Mouse (Mus musculus) megakaryocyte-erythroid progenitor cell, adult 5-6 weeks (primary cell): ENCODE measurements around the gene Mnt. TPM values are rescaled to one million over a fixed set of nuclear protein-coding genes. Genes with fewer than 3 reads are reported as not detected.

Experiments used
- ATAC-seq: replicated peaks from 2 replicates; pipeline ENCODE4 v1.8.0; 2016; ENCODE audit warnings: mild to moderate bottlenecking, inconsistent platforms; ENCODE audit not compliant: severe bottlenecking, poor library complexity, low FRiP score, low TSS enrichment
- total RNA-seq, 2 experiments: library from RNA; stranded (forward) in 1 of 2; stranded (reverse) in 1 of 2; fragments of 200-1000, 215-1000 nt in 1 of 2; fragments of >200 nt in 1 of 2; fragmentation: Nextera tagmentation in 1 of 2; gene quantifications; 2 replicates each; pipeline ENCODE4 v1.2.3; 2014 to 2017

Mnt gene
- total RNA-seq, 2 experiments from 2014 or later: 2.6 to 17.1 TPM

DNA sequence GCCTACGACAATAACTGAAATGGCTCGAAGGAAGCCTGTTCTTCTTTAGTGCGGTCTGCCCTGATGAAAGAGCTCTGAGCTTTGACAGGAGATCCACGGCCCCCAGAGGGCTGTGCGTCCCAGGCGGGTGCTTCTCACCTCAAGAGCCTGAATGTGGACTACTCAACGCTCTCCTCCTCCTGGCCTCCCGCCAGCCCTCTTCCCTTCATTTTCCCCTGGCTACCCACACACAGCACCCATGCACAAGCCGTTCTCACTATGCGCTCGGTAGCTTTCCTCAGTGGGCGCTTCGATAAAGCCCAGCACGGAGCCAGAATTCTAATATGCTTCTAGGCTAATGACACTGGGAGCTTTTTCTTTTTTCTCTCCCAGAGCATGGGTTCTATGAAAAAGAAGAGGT is 51.3 kb downstream of the Mnt start:
- ATAC-seq: no peak

DNA sequence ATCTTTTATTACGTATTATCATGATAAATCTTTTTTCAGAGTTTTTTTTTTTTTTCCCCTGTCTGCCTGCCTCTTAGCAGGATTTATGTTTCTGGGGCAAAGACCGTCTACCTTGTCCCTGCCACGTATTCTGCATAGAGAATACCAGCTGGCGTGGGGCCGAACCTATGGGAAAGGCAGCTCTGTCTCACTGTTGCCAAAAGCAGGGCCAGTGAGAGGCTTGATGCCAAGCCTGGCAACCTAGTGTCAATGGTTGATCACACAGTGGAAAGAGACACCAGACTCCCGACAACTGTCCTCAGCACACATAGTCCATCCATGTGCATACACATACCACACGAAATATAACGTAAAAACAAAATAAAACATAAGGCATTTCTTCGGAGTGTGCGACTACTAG is 52.4 kb downstream of the Mnt start:
- ATAC-seq: no peak

DNA sequence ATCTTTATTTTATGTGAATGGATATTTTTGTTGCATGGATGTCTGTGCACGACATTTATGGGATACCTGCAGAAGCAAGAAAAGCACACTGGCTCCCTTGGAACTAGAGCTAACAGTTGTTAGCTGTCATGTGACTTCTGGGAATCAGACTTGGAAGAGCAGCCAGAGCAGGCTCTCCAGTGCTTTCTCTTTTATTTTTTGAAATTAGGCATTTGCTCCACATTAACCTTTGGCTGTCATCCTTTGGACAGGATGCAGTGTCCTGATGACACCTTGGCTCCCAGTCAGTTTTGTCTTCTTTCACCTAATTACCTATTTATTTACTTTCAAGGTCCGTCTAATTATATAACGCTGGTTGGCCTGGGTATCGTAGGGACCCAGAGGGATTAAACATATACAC is 63.9 kb downstream of the Mnt start:
- no peak for ATAC-seq

Other genes with a start within 250 kb of the Mnt start
- 1.5 and 2.3 TPM in 2 replicates for gene Rap1gap2, start 220.0 kb upstream of the Mnt start, total RNA-seq (2014; fragmentation: Nextera tagmentation)
- gene Rap1gap2, start 220.0 kb upstream of the Mnt start, total RNA-seq (2017): 1.6 and 2.6 TPM in 2 replicates
- 0.66 TPM in 1 of 2 replicates, not detected in the other for gene Ccdc92b, start 211.3 kb upstream of the Mnt start, total RNA-seq (2014; fragmentation: Nextera tagmentation)
- 0.57 TPM in 1 of 2 replicates, not detected in the other for gene Ccdc92b, start 211.3 kb upstream of the Mnt start, total RNA-seq (2017)
- gene Cluh, start 181.4 kb upstream of the Mnt start, total RNA-seq (2014; fragmentation: Nextera tagmentation): 90.8 and 92.3 TPM in 2 replicates
- gene Cluh, start 181.4 kb upstream of the Mnt start, total RNA-seq (2017): 42.9 and 64.3 TPM in 2 replicates
- 41.2 and 43.9 TPM in 2 replicates for gene Pafah1b1, start 106.2 kb upstream of the Mnt start, total RNA-seq (2014; fragmentation: Nextera tagmentation)
- gene Pafah1b1, start 106.2 kb upstream of the Mnt start, total RNA-seq (2017): 46.5 and 58.5 TPM in 2 replicates
- 18.0 and 36.3 TPM in 2 replicates for gene Mettl16, start 60.1 kb upstream of the Mnt start, total RNA-seq (2014; fragmentation: Nextera tagmentation)
- 43.1 and 44.7 TPM in 2 replicates for gene Mettl16, start 60.1 kb upstream of the Mnt start, total RNA-seq (2017)
- gene Sgsm2, start 66.1 kb downstream of the Mnt start, total RNA-seq (2014; fragmentation: Nextera tagmentation): 8.3 and 10.3 TPM in 2 replicates
- gene Sgsm2, start 66.1 kb downstream of the Mnt start, total RNA-seq (2017): 3.1 and 10.1 TPM in 2 replicates
- gene Tsr1, start 67.2 kb downstream of the Mnt start, total RNA-seq (2014; fragmentation: Nextera tagmentation): 80.0 and 80.7 TPM in 2 replicates
- gene Tsr1, start 67.2 kb downstream of the Mnt start, total RNA-seq (2017): 139 and 154 TPM in 2 replicates
- gene Smg6, start 94.9 kb downstream of the Mnt start, total RNA-seq (2014; fragmentation: Nextera tagmentation): 39.9 and 41.6 TPM in 2 replicates
- gene Smg6, start 94.9 kb downstream of the Mnt start, total RNA-seq (2017): 41.3 and 49.0 TPM in 2 replicates
- gene Srr, start 95.0 kb downstream of the Mnt start, total RNA-seq (2014; fragmentation: Nextera tagmentation): 6.9 and 9.7 TPM in 2 replicates
- 4.9 and 7.4 TPM in 2 replicates for gene Srr, start 95.0 kb downstream of the Mnt start, total RNA-seq (2017)